Mouse (Mus musculus) thymus, adult 18-20 months (tissue): Measurements from ENCODE around the gene Ssx2ip.

Experiments
- DNase-seq, 2 experiments: peaks; one replicate each; pipeline ENCODE4 v3.0.0; 2022; ENCODE audit warnings: mixed read lengths in 2 of 2

The Ssx2ip gene

GRCm38 (mm10) chr3:146440011-146440410 lies 35.6 kb downstream of the Ssx2ip start:
- no peak for DNase-seq

GRCm38 (mm10) chr3:146440422-146440821 lies 36.0 kb downstream of the Ssx2ip start:
- no peak for DNase-seq

- no peak for DNase-seq
Observed at GRCm38 (mm10) chr3:146442484-146442883, 38.0 kb downstream of the Ssx2ip start.

GRCm38 (mm10) chr3:146442936-146443335 lies 38.5 kb downstream of the Ssx2ip start:
- no peak for DNase-seq

GRCm38 (mm10) chr3:146443380-146443779 lies 38.9 kb downstream of the Ssx2ip start:
- DNase-seq, result no peak

GRCm38 (mm10) chr3:146444880-146445279 lies 40.4 kb downstream of the Ssx2ip start:
- DNase-seq, result no peak

- DNase-seq, result no peak
Observed at GRCm38 (mm10) chr3:146447156-146447555, 42.7 kb downstream of the Ssx2ip start.

- DNase-seq, result no peak
Observed at GRCm38 (mm10) chr3:146447598-146447997, 43.2 kb downstream of the Ssx2ip start.

GRCm38 (mm10) chr3:146448372-146448771 lies 43.9 kb downstream of the Ssx2ip start:
- DNase-seq, result no peak

GRCm38 (mm10) chr3:146448969-146449368 lies 44.5 kb downstream of the Ssx2ip start:
- no peak for DNase-seq

GRCm38 (mm10) chr3:146449745-146450250 lies 45.4 kb downstream of the Ssx2ip start, which contains the start of gene Ctbs:
Gene Ctbs, plus strand, starts transcription at chr3:146449795.
- DNase-seq, result no peak

- peak; percentile 81 to 84 for DNase-seq
Observed at GRCm38 (mm10) chr3:146450371-146450841, 46.0 kb downstream of the Ssx2ip start.

- DNase-seq, result no peak
Observed at GRCm38 (mm10) chr3:146451375-146451774, 46.9 kb downstream of the Ssx2ip start.

- DNase-seq, result no peak
Observed at GRCm38 (mm10) chr3:146462939-146463338, 58.5 kb downstream of the Ssx2ip start.

GRCm38 (mm10) chr3:146469226-146469625 lies 64.8 kb downstream of the Ssx2ip start:
- DNase-seq, result no peak

- DNase-seq, result no peak
Observed at GRCm38 (mm10) chr3:146472657-146473056, 68.2 kb downstream of the Ssx2ip start.

GRCm38 (mm10) chr3:146473741-146474140 lies 69.3 kb downstream of the Ssx2ip start:
- DNase-seq, result no peak

- DNase-seq, result no peak
Observed at GRCm38 (mm10) chr3:146474428-146474827, 70.0 kb downstream of the Ssx2ip start.

- no peak for DNase-seq
Observed at GRCm38 (mm10) chr3:146482044-146482443, 77.6 kb downstream of the Ssx2ip start.

- DNase-seq, result no peak
Observed at GRCm38 (mm10) chr3:146486464-146486863, 82.0 kb downstream of the Ssx2ip start.
